Mouse (Mus musculus): ENCODE results near the gene D16Ertd472e. TPM values are rescaled to one million over a fixed set of nuclear protein-coding genes. Genes with fewer than 3 reads are reported as not detected.
"Not testable (repeated sequence)": the region's sequence is repeated elsewhere in the genome, so short reads cannot be mapped to it uniquely, and the experiment has no call there.

D16Ertd472e gene
- polyA plus RNA-seq, 1 experiment, result 16.8 TPM

GRCm38 (mm10) chr16:78531957-78532605 lies 44.4 kb downstream of the D16Ertd472e start:
- Histone ChIP-seq H3K27ac (ENCODE audit: insufficient read depth, low read length) (no peak overlapping the region), H3K4me3 (ENCODE audit: low read depth, low read length) (no peak overlapping the region), H3K4me1 (ENCODE audit: control insufficient read depth, insufficient read depth, low read length) (no peaks in the 10 kb centered on the region)

DNA sequence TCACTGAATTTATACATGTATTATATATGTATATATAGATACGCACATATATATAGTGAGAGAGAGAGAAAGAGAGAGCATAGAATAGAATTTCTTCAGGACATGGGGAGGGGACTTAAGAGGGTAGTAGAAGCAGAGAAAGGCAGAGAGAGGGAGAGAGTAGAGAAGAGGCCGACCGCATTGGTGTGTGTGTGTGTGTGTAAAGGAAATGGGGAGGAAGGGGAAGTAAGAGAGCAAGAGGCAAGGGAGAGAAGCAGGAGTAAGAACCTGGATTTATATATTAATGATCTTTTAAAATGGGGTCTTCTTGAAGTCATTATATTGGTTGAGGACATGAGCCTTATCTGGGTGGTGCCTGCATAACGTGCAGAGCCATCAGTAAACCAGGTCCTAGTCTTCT lies 53.5 kb downstream of the D16Ertd472e start:
- H3K36me3 ChIP-seq (ENCODE audit: control insufficient read depth, insufficient read depth, low read length, poor library complexity, severe bottlenecking), result no peaks in the 10 kb centered on the region

More at GRCm38 (mm10) chr16:78531957-78532605, 44.4 kb downstream of the D16Ertd472e start:
- TF ChIP-seq POLR2A (IDR thresholded peaks at IDR 0.05; ENCODE audit: insufficient read depth, low read length) (no peak), EP300 (IDR thresholded peaks at IDR 0.05; ENCODE audit: insufficient read depth, low read depth, low read length) (no peak), CTCF (IDR thresholded peaks at IDR 0.05; ENCODE audit: low read depth, low read length) (no peak)
- no peak overlapping the region for H3K9ac ChIP-seq (ENCODE audit: low read depth, poor library complexity, severe bottlenecking)
- no peaks in the 10 kb centered on the region for H3K9me3 ChIP-seq (replicated peaks; ENCODE audit: control insufficient read depth, insufficient read depth, low read length, poor library complexity, severe bottlenecking)
- H3K27me3 ChIP-seq (ENCODE audit: control insufficient read depth, insufficient read depth, low read length, poor library complexity, severe bottlenecking), result no peaks in the 10 kb centered on the region
- H3K36me3 ChIP-seq (ENCODE audit: control insufficient read depth, insufficient read depth, low read length, poor library complexity, severe bottlenecking), result no peaks in the 10 kb centered on the region

DNA sequence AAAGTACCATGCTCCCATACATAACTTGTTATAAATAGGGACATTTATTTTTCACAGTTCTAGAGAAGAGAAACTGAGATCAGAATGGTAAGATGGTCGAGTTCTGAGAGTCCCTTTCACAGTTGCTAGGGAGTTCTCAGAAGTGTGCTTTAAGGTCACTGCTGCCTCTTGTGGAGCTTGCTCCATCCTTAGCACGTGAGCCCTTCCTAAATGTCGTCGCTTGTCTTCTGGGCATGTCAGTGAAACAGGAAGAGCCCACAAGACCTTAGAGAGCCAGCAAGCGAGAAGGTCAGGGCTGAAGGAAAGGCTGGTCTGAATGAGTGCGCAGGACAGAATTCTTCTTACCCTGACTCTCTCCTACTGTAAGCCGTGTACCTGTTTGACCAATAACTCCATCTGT lies 57.8 kb downstream of the D16Ertd472e start:
- Histone ChIP-seq H3K36me3 (ENCODE audit: control insufficient read depth, insufficient read depth, low read length, poor library complexity, severe bottlenecking) (no peaks in the 10 kb centered on the region), H3K27me3 (ENCODE audit: control insufficient read depth, insufficient read depth, low read length, poor library complexity, severe bottlenecking) (no peaks in the 10 kb centered on the region), H3K4me3 (ENCODE audit: low read depth, low read length) (no peak overlapping the region), H3K27ac (ENCODE audit: insufficient read depth, low read length) (no peak overlapping the region), H3K9me3 (replicated peaks; ENCODE audit: control insufficient read depth, insufficient read depth, low read length, poor library complexity, severe bottlenecking) (no peaks in the 10 kb centered on the region), H3K4me1 (ENCODE audit: control insufficient read depth, insufficient read depth, low read length) (no peaks in the 10 kb centered on the region), H3K9ac (ENCODE audit: low read depth, poor library complexity, severe bottlenecking) (no peak overlapping the region)
- TF ChIP-seq CTCF (IDR thresholded peaks at IDR 0.05; ENCODE audit: low read depth, low read length) (no peak), POLR2A (IDR thresholded peaks at IDR 0.05; ENCODE audit: insufficient read depth, low read length) (no peak), EP300 (IDR thresholded peaks at IDR 0.05; ENCODE audit: insufficient read depth, low read depth, low read length) (no peak)

More for the DNA sequence above, 53.5 kb downstream of the D16Ertd472e start:
- no peaks in the 10 kb centered on the region for H3K4me1 ChIP-seq (ENCODE audit: control insufficient read depth, insufficient read depth, low read length)
- H3K9ac ChIP-seq (ENCODE audit: low read depth, poor library complexity, severe bottlenecking), result no peak overlapping the region
- no peak for TF ChIP-seq POLR2A (IDR thresholded peaks at IDR 0.05; ENCODE audit: insufficient read depth, low read length)
- no peak for TF ChIP-seq EP300 (IDR thresholded peaks at IDR 0.05; ENCODE audit: insufficient read depth, low read depth, low read length)
- TF ChIP-seq CTCF (IDR thresholded peaks at IDR 0.05; ENCODE audit: low read depth, low read length), result no peak
- no peaks in the 10 kb centered on the region for H3K9me3 ChIP-seq (replicated peaks; ENCODE audit: control insufficient read depth, insufficient read depth, low read length, poor library complexity, severe bottlenecking)
- no peaks in the 10 kb centered on the region for H3K27me3 ChIP-seq (ENCODE audit: control insufficient read depth, insufficient read depth, low read length, poor library complexity, severe bottlenecking)
- no peak overlapping the region for H3K27ac ChIP-seq (ENCODE audit: insufficient read depth, low read length)
- H3K4me3 ChIP-seq (ENCODE audit: low read depth, low read length), result no peak overlapping the region

DNA sequence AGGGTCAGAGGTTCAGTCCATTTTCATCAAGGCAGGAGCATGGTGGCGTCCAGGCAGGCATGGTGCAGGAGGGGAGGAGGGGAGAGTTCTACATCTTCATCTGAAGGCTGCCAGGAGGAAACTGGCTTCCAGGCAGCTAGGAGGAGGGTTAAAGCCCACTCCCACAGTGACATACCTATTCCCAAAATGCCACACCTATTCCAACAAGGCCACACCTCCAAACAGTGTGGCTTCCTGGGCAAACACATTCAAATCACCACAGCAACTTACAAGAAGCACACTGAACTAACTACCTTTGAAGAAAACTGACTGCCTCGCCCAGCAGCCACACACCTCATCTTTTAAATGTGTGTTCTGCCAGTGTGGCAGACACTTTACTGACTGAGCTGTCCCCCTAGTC lies 59.3 kb downstream of the D16Ertd472e start:
- no peak overlapping the region for H3K4me3 ChIP-seq (ENCODE audit: low read depth, low read length)
- TF ChIP-seq EP300 (IDR thresholded peaks at IDR 0.05; ENCODE audit: insufficient read depth, low read depth, low read length) (no peak), POLR2A (IDR thresholded peaks at IDR 0.05; ENCODE audit: insufficient read depth, low read length) (no peak), CTCF (IDR thresholded peaks at IDR 0.05; ENCODE audit: low read depth, low read length) (no peak)

GRCm38 (mm10) chr16:78511526-78511925 lies 65.0 kb downstream of the D16Ertd472e start:
- Histone ChIP-seq H3K4me1 (ENCODE audit: control insufficient read depth, insufficient read depth, low read length) (no peaks in the 10 kb centered on the region), H3K9me3 (replicated peaks; ENCODE audit: control insufficient read depth, insufficient read depth, low read length, poor library complexity, severe bottlenecking) (no peaks in the 10 kb centered on the region), H3K9ac (ENCODE audit: low read depth, poor library complexity, severe bottlenecking) (no peak overlapping the region)

More for the DNA sequence above, 59.3 kb downstream of the D16Ertd472e start:
- no peaks in the 10 kb centered on the region for H3K27me3 ChIP-seq (ENCODE audit: control insufficient read depth, insufficient read depth, low read length, poor library complexity, severe bottlenecking)
- no peaks in the 10 kb centered on the region for H3K9me3 ChIP-seq (replicated peaks; ENCODE audit: control insufficient read depth, insufficient read depth, low read length, poor library complexity, severe bottlenecking)
- no peak overlapping the region for H3K27ac ChIP-seq (ENCODE audit: insufficient read depth, low read length)
- H3K4me1 ChIP-seq (ENCODE audit: control insufficient read depth, insufficient read depth, low read length), result no peaks in the 10 kb centered on the region
- H3K9ac ChIP-seq (ENCODE audit: low read depth, poor library complexity, severe bottlenecking), result no peak overlapping the region
- no peaks in the 10 kb centered on the region for H3K36me3 ChIP-seq (ENCODE audit: control insufficient read depth, insufficient read depth, low read length, poor library complexity, severe bottlenecking)

GRCm38 (mm10) chr16:78502492-78502891 lies 74.0 kb downstream of the D16Ertd472e start:
- no peaks in the 10 kb centered on the region for H3K4me1 ChIP-seq (ENCODE audit: control insufficient read depth, insufficient read depth, low read length)
- no peak overlapping the region for H3K4me3 ChIP-seq (ENCODE audit: low read depth, low read length)
- H3K27me3 ChIP-seq (ENCODE audit: control insufficient read depth, insufficient read depth, low read length, poor library complexity, severe bottlenecking), result no peaks in the 10 kb centered on the region
- H3K36me3 ChIP-seq (ENCODE audit: control insufficient read depth, insufficient read depth, low read length, poor library complexity, severe bottlenecking), result no peaks in the 10 kb centered on the region
- no peaks in the 10 kb centered on the region for H3K9me3 ChIP-seq (replicated peaks; ENCODE audit: control insufficient read depth, insufficient read depth, low read length, poor library complexity, severe bottlenecking)
- no peak overlapping the region for H3K27ac ChIP-seq (ENCODE audit: insufficient read depth, low read length)
- TF ChIP-seq CTCF (IDR thresholded peaks at IDR 0.05; ENCODE audit: low read depth, low read length) (no peak), EP300 (IDR thresholded peaks at IDR 0.05; ENCODE audit: insufficient read depth, low read depth, low read length) (no peak), POLR2A (IDR thresholded peaks at IDR 0.05; ENCODE audit: insufficient read depth, low read length) (no peak)
- no peak overlapping the region for H3K9ac ChIP-seq (ENCODE audit: low read depth, poor library complexity, severe bottlenecking)

More at GRCm38 (mm10) chr16:78511526-78511925, 65.0 kb downstream of the D16Ertd472e start:
- H3K27ac ChIP-seq (ENCODE audit: insufficient read depth, low read length), result no peak overlapping the region
- TF ChIP-seq CTCF (IDR thresholded peaks at IDR 0.05; ENCODE audit: low read depth, low read length) (no peak), EP300 (IDR thresholded peaks at IDR 0.05; ENCODE audit: insufficient read depth, low read depth, low read length) (no peak), POLR2A (IDR thresholded peaks at IDR 0.05; ENCODE audit: insufficient read depth, low read length) (no peak)
- H3K27me3 ChIP-seq (ENCODE audit: control insufficient read depth, insufficient read depth, low read length, poor library complexity, severe bottlenecking), result no peaks in the 10 kb centered on the region
- H3K36me3 ChIP-seq (ENCODE audit: control insufficient read depth, insufficient read depth, low read length, poor library complexity, severe bottlenecking), result no peaks in the 10 kb centered on the region
- no peak overlapping the region for H3K4me3 ChIP-seq (ENCODE audit: low read depth, low read length)

GRCm38 (mm10) chr16:78492696-78493095 lies 83.8 kb downstream of the D16Ertd472e start:
- not testable (repeated sequence) for H3K36me3 ChIP-seq (ENCODE audit: control insufficient read depth, insufficient read depth, low read length, poor library complexity, severe bottlenecking); H3K27ac ChIP-seq (ENCODE audit: insufficient read depth, low read length); H3K4me3 ChIP-seq (ENCODE audit: low read depth, low read length); H3K9me3 ChIP-seq (replicated peaks; ENCODE audit: control insufficient read depth, insufficient read depth, low read length, poor library complexity, severe bottlenecking); H3K27me3 ChIP-seq (ENCODE audit: control insufficient read depth, insufficient read depth, low read length, poor library complexity, severe bottlenecking); H3K4me1 ChIP-seq (ENCODE audit: control insufficient read depth, insufficient read depth, low read length); H3K9ac ChIP-seq (ENCODE audit: low read depth, poor library complexity, severe bottlenecking)
